Mouse (Mus musculus): ENCODE measurements around the gene Vwa7. TPM values are rescaled to one million over a fixed set of nuclear protein-coding genes. Genes with fewer than 3 reads are reported as not detected.

Gene Vwa7
- polyA plus RNA-seq, 1 experiment from 2014 or later: 0.12 TPM

DNA sequence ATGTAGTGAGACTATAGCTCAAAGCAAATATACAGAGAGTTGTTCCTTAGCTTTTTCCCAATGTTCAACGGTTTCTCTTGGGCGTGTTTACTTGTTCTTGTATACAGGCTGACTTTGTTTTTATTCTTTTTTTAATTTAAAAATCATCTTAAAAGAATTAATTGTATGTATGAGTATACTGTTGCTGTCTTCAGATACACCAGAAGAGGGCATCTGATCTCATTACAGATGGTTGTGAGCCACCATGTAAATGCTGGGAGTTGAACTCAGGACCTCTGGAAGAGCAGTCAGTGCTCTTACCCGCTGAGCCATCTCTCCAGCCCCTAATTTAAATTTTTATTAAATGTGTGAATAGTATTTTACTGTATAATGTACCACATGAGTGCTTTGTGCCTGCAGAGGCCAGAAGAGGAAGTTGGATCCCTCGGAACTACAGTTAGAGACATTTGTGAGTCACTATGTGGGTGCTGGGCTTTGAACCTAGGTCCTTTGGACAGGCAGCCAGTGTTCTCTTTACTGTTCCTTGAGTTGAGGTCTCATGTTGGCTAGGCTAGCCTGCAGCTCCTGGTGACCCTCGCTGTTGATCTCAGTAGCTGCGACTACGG lies 8.9 kb upstream of the Vwa7 start:
- H3K4me3 ChIP-seq (ENCODE audit: low read depth, low read length): no peak overlapping the region
- H3K9ac ChIP-seq (ENCODE audit: low read depth, low read length): no peak overlapping the region
- H3K4me1 ChIP-seq (replicated peaks; ENCODE audit: control insufficient read depth, insufficient read depth, low read length): no peaks in the 10 kb centered on the region
- no peak overlapping the region for H3K27ac ChIP-seq (ENCODE audit: low read depth, low read length)
- no peaks in the 10 kb centered on the region for H3K27me3 ChIP-seq (replicated peaks; ENCODE audit: control insufficient read depth, insufficient read depth, low read length)
- ATAC-seq: no peak
- TF ChIP-seq CTCF (IDR thresholded peaks at IDR 0.05; ENCODE audit: low read depth): peak; percentile 33
- H3K36me3 ChIP-seq (ENCODE audit: control insufficient read depth, insufficient read depth): peaks cover 65% of the 10 kb centered on the region
- H3K4me2 ChIP-seq (replicated peaks; ENCODE audit: low read depth): no peak overlapping the region
- 92% methylated on average over 7 of the region's 7 CpGs for WGBS
- no peaks in the 10 kb centered on the region for H3K9me3 ChIP-seq (ENCODE audit: control insufficient read depth)

GRCm38 (mm10) chr17:35009586-35009985 lies 6.8 kb upstream of the Vwa7 start:
- Histone ChIP-seq H3K27ac (ENCODE audit: low read depth, low read length) (no peak overlapping the region), H3K4me2 (replicated peaks; ENCODE audit: low read depth) (no peak overlapping the region), H3K4me1 (replicated peaks; ENCODE audit: control insufficient read depth, insufficient read depth, low read length) (no peaks in the 10 kb centered on the region), H3K4me3 (ENCODE audit: low read depth, low read length) (no peak overlapping the region), H3K36me3 (ENCODE audit: control insufficient read depth, insufficient read depth) (peaks cover 80% of the 10 kb centered on the region), H3K9ac (ENCODE audit: low read depth, low read length) (no peak overlapping the region), H3K9me3 (ENCODE audit: control insufficient read depth) (no peaks in the 10 kb centered on the region), H3K27me3 (replicated peaks; ENCODE audit: control insufficient read depth, insufficient read depth, low read length) (no peaks in the 10 kb centered on the region)
- 85% methylated on average over 7 of the region's 7 CpGs for WGBS
- TF ChIP-seq CTCF (IDR thresholded peaks at IDR 0.05; ENCODE audit: low read depth): no peak
- ATAC-seq: no peak

DNA sequence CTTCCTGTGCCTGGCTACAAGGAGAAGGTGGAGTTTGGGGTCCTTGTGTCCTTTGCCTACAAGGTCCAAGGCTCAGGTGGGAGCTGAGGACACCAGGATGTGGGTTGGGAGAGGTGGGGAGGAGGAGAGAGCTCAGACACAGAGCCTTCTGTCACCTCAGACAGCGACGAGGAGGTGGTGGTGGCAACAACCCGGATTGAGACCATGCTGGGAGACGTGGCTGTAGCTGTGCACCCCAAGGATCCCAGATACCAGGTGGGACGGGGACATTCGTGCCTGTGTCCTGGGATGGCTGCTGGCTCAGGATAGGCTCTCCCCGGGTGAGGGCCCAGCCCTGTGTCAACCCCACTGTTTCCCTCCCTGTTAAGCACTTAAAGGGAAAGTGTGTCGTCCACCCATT lies 4.9 kb upstream of the Vwa7 start:
- Histone ChIP-seq H3K9me3 (ENCODE audit: control insufficient read depth) (no peaks in the 10 kb centered on the region), H3K36me3 (ENCODE audit: control insufficient read depth, insufficient read depth) (peaks cover 84% of the 10 kb centered on the region), H3K27ac (ENCODE audit: low read depth, low read length) (no peak overlapping the region), H3K4me2 (replicated peaks; ENCODE audit: low read depth) (no peak overlapping the region), H3K4me1 (replicated peaks; ENCODE audit: control insufficient read depth, insufficient read depth, low read length) (peaks cover under 1% of the 10 kb centered on the region; the same call in 1 of the 2 replicates), H3K4me3 (ENCODE audit: low read depth, low read length) (no peak overlapping the region), H3K9ac (ENCODE audit: low read depth, low read length) (no peak overlapping the region), H3K27me3 (replicated peaks; ENCODE audit: control insufficient read depth, insufficient read depth, low read length) (no peaks in the 10 kb centered on the region)
- 90% methylated on average over 8 of the region's 8 CpGs for WGBS
- TF ChIP-seq CTCF (IDR thresholded peaks at IDR 0.05; ENCODE audit: low read depth): no peak
- no peak for ATAC-seq

GRCm38 (mm10) chr17:35012430-35012829 lies 3.9 kb upstream of the Vwa7 start:
- no peak overlapping the region for H3K27ac ChIP-seq (ENCODE audit: low read depth, low read length)
- no peak for ATAC-seq
- no peak overlapping the region for H3K9ac ChIP-seq (ENCODE audit: low read depth, low read length)
- peaks cover 80% of the 10 kb centered on the region for H3K36me3 ChIP-seq (ENCODE audit: control insufficient read depth, insufficient read depth)
- no peak overlapping the region for H3K4me3 ChIP-seq (ENCODE audit: low read depth, low read length)
- WGBS: 79% methylated on average over 13 of the region's 13 CpGs
- no peaks in the 10 kb centered on the region for H3K9me3 ChIP-seq (ENCODE audit: control insufficient read depth)
- peaks cover 6% of the 10 kb centered on the region for H3K4me1 ChIP-seq (replicated peaks; ENCODE audit: control insufficient read depth, insufficient read depth, low read length)
- H3K4me2 ChIP-seq (replicated peaks; ENCODE audit: low read depth): no peak overlapping the region
- H3K27me3 ChIP-seq (replicated peaks; ENCODE audit: control insufficient read depth, insufficient read depth, low read length): no peaks in the 10 kb centered on the region
- no peak for TF ChIP-seq CTCF (IDR thresholded peaks at IDR 0.05; ENCODE audit: low read depth)

GRCm38 (mm10) chr17:35013221-35013620 lies 3.2 kb upstream of the Vwa7 start:
- ATAC-seq: no peak
- peaks cover 6% of the 10 kb centered on the region for H3K4me1 ChIP-seq (replicated peaks; ENCODE audit: control insufficient read depth, insufficient read depth, low read length)
- H3K9me3 ChIP-seq (ENCODE audit: control insufficient read depth): no peaks in the 10 kb centered on the region
- TF ChIP-seq CTCF (IDR thresholded peaks at IDR 0.05; ENCODE audit: low read depth): no peak
- no peak overlapping the region for H3K27ac ChIP-seq (ENCODE audit: low read depth, low read length)
- WGBS: 60% methylated on average over 6 of the region's 6 CpGs
- no peak overlapping the region for H3K4me3 ChIP-seq (ENCODE audit: low read depth, low read length)
- H3K27me3 ChIP-seq (replicated peaks; ENCODE audit: control insufficient read depth, insufficient read depth, low read length): no peaks in the 10 kb centered on the region
- no peak overlapping the region for H3K9ac ChIP-seq (ENCODE audit: low read depth, low read length)
- H3K4me2 ChIP-seq (replicated peaks; ENCODE audit: low read depth): no peak overlapping the region
- peaks cover 80% of the 10 kb centered on the region for H3K36me3 ChIP-seq (ENCODE audit: control insufficient read depth, insufficient read depth)

GRCm38 (mm10) chr17:35015296-35015695 lies 1.1 kb upstream of the Vwa7 start:
- Histone ChIP-seq H3K9ac (ENCODE audit: low read depth, low read length) (no peak overlapping the region), H3K4me2 (replicated peaks; ENCODE audit: low read depth) (no peak overlapping the region), H3K4me1 (replicated peaks; ENCODE audit: control insufficient read depth, insufficient read depth, low read length) (peaks cover 6% of the 10 kb centered on the region), H3K27me3 (replicated peaks; ENCODE audit: control insufficient read depth, insufficient read depth, low read length) (no peaks in the 10 kb centered on the region), H3K36me3 (ENCODE audit: control insufficient read depth, insufficient read depth) (peaks cover 61% of the 10 kb centered on the region), H3K27ac (ENCODE audit: low read depth, low read length) (peak overlapping the region; percentile 46; the same call in 1 of the 2 replicates), H3K4me3 (ENCODE audit: low read depth, low read length) (no peak overlapping the region), H3K9me3 (ENCODE audit: control insufficient read depth) (no peaks in the 10 kb centered on the region)
- no peak for TF ChIP-seq CTCF (IDR thresholded peaks at IDR 0.05; ENCODE audit: low read depth)
- 84% methylated on average over 16 of the region's 16 CpGs for WGBS
- no peak for ATAC-seq

Measured in intestine, postnatal 0 days (tissue).